Mouse (Mus musculus) skeletal muscle tissue, adult 2 months (tissue): ENCODE data around the gene Mrpl54.

Experiments used
- DNase-seq: peaks from one replicate; pipeline ENCODE4 v3.0.0-alpha.2; 2012; ENCODE audit warnings: low read depth, low spot score

The Mrpl54 gene

DNA sequence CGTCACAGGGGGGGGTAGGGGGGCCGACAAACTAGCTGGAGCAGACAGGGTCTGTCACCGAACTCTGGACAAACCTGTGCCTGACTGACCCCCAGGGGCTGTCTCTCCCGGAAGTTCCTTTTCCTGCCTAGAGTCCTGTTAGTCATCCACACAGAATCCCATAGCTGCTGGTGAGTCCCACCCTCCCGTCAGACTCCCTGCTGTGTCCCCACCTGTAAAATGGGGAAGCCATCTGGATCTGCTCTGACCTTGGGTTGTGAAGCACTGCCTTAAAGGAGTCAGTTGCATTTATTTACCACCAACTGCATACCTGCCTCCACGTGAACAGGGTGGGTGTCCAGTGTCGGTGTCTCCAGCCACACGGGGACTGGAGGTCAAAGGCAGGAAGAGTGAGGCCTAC lies 27.7 kb upstream of the Mrpl54 start:
- DNase-seq: no peak

- DNase-seq: no peak
These were observed 26.7 kb upstream of the Mrpl54 start for GRCm38 (mm10) chr10:81293334-81294030.

- DNase-seq: peak; percentile 100
These were observed 26.0 kb upstream of the Mrpl54 start, which contains the start of gene Pip5k1c for GRCm38 (mm10) chr10:81292554-81293333. Gene Pip5k1c, plus strand, starts transcription at chr10:81292963.

GRCm38 (mm10) chr10:81291511-81292104 lies 24.9 kb upstream of the Mrpl54 start, which contains the start of gene Tjp3:
Gene Tjp3, minus strand, starts transcription at chr10:81291581.
- no peak for DNase-seq

DNA sequence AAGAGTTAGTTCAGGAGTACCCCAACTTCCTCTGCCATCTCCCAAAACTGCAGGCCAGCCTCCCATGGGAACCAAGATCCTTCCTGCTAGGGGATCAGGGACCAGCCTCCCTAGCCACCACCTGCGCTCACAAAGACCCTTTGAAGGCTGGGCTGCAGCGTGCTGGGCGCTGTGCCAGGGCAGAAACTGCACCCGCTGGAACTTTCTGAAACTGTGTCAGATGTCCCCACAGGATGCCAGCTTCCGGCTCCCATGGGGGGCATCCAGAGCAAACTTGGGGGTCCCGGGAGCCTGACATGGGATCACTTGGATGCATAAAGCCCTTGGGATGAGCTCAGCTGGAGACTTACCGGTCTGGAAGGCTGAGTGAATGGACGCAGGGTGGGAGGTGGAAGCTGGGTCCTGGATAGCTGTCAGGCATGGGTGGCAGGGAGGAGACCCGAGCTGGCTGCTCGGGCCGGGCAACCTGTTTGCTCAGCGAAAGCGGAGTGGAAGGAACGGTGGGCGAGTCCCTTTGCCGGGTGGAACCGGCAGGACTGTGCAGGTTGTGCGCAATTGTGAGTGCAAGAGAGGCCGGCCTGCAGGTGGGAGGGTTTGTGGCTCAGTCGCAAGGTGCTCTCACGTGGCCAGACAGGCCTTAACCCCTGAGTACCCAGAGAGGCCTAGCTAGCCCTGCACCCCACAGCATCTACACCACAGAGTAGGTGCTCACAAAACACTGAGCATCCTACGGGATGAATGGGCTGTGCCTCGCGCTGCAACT lies 24.1 kb upstream of the Mrpl54 start:
- no peak for DNase-seq

DNA sequence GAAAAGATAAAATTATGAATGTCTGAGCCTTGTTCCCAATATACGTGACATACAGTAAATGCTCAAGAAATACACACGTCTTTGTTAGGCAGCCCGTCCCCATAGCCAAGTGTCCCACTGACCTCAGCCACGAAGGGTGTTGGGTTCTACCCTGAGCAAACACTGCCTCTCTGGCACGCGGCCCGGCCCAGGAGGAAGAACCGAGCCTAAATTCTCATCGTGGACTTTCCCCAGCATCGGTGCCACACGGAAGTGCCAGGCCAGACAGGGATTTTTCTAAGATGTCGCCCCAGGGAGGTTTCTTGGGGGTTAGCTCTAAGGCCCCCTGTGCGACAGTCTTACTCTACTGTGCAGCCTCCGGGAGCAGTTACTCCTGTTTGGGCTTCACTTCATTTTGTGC lies 23.1 kb upstream of the Mrpl54 start:
- no peak for DNase-seq

DNA sequence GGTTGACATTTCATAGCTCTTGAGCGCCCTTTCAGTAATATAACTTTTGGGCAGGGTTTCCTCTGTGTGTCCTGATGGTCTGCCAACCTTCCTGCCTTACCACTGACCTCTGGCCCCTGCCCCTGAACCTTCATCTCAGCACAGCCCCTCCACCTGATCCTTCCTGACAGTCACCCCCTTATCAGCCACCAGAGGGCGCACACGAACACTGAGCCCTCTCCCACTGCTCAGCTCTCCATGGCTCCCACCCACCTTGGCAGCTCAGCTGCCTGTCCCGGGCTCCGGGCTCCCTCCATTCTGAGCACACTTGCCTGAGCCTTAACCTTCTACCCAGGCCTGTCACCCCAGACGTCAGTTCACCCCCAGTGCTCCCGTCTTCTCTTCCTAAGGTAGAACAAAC lies 22.5 kb upstream of the Mrpl54 start:
- peak; percentile 57 for DNase-seq

GRCm38 (mm10) chr10:81288601-81289000 lies 21.9 kb upstream of the Mrpl54 start:
- no peak for DNase-seq

DNA sequence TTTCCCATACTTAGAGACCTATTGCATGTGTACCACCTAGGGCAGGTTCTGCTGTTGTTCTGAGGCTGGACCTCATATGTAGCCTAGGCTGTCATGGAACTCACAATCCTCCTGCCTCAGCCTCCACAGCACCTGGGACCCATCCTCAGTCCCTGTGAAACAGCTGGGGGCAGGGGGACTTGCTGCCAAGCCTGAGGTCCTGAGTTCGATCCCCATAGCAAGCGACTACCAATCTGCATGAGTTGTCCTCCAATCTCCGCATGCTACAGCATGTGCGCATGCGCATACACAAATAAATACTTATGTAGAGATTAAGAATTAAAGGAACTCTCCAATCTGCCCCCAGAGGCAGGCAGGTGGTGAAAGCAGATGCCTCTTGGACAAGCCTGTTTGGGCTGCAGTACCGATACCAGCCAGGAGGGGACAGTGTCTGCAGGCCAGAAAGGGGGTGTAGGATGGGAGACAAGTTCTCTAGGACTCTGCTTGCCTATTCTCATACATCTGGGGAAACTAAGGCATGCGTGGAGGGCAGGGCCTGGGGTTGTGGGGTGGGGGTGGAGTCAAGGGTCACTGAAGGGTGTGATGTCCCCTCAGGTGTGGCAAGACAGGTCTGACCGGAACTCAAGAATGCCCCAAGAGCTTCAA lies 20.9 kb upstream of the Mrpl54 start:
- no peak for DNase-seq

DNA sequence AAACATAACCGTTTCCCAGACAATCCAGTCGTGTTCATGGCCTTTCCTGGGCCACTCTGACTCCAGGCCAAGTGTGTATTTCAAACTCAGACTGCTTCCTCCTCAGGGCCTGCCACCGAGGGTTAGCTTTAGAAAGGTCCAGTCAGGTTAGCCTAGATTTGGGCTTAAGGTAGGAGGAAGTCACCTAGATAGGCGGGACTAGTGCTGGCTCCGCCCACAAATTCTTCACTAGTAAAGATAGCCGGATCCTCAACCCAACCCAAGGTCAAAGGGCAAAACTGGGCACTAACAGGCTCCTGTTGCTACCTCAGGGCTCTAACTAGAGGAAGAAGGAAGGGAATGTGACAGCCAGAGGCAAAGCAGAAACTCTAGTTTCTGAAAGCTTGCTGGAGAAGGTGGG lies 19.9 kb upstream of the Mrpl54 start:
- DNase-seq: no peak

- DNase-seq: peak; percentile 54
These were observed 19.1 kb upstream of the Mrpl54 start for GRCm38 (mm10) chr10:81285694-81286450.

GRCm38 (mm10) chr10:81284719-81285118 lies 18.0 kb upstream of the Mrpl54 start:
- DNase-seq: no peak

GRCm38 (mm10) chr10:81284189-81284588 lies 17.5 kb upstream of the Mrpl54 start:
- DNase-seq: no peak

DNA sequence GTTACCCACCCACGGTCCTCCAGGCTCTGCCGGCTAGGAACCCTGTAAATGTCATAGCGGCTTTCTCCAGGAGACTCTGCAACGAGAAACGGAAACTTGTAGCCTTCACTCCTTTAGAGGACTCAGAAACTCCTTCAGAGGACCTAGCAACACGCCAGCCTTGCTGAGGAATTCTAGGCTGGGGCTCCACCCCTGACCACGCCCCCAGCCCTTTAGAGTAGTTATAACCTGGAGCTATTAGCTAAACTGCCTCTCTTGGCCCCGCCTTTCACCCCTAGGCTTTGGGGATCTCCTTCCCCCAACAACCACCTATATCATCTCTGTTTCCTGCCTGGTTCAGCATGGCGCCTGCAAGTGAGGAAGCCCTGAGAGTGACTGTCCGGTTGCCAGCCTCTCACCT lies 12.8 kb upstream of the Mrpl54 start:
- DNase-seq: no peak

DNA sequence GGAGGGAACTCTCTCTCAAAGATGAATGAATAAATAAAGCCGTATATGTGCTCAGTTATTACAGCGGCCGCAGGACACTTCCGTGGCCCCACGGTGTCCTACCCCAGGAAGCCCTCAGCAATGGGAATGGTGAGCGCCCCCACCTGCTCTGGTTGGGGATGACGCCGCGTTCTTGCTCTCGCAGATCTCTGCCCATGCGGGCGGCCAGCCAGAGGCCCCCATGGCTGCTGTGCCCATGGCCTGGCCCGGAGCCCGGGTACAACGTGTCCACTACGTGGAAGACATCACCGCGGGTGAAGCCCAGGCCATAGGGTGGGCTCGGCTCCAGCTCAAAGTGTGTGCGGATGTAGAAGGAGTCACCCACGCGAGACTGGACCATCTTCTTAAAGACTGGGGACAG lies 10.9 kb upstream of the Mrpl54 start:
- no peak for DNase-seq

DNA sequence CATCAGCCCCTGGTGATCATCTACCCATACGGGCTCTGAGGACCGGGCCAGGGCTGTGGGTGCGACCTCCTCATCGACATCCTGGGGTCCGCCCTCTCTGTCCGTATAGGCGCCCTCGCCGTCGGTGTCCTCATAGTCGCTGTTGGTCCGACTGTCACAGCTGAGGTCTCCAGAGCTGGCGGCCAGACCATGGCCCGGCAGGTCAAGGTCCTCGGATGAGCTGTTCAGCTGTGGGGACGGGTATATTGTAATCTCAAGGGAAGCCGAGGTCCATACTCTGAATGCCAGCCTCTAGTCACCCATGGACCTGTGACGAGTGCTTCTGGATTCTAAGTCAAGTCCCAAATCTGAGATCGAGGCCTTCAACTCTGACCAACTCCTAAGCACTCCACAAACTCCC lies 7.1 kb upstream of the Mrpl54 start:
- no peak for DNase-seq

DNA sequence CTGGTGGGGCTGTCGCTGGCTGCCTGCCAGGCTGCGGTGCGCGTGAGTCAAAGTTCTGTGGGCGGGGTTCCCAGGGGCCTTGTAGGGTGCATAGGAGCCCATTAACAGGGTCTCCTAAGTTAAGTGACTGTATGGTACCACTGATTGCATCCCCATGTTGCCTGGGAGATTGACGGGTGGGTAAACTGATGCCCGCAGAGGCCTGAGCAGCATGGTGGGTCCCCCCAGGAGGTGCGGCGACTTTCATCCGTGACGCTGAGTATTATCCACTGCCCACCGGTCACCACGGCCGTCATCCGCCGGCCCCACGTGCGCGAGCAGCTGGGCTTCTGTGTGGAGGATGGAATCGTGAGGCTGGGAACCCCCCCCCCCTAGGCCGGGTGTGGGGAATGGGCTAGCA lies 5.6 kb upstream of the Mrpl54 start:
- no peak for DNase-seq

GRCm38 (mm10) chr10:81268643-81269412 lies 2.1 kb upstream of the Mrpl54 start:
- no peak for DNase-seq

- DNase-seq: peak; percentile 94
These were observed 1.3 kb upstream of the Mrpl54 start for GRCm38 (mm10) chr10:81268056-81268455.

GRCm38 (mm10) chr10:81265540-81265939 lies 1.2 kb downstream of the Mrpl54 start:
- no peak for DNase-seq
